Mouse (Mus musculus): ENCODE data around the gene Golga4.

The Golga4 gene

GRCm38 (mm10) chr9:118506020-118506403 is at the start of gene Golga4:
Gene Golga4, plus strand, starts transcription at chr9:118506267.
- DNase-seq (ENCODE audit: low spot score in 2 of 2) = peak; percentile 87 to 92

- no peak for DNase-seq (ENCODE audit: low spot score in 2 of 2)
These were observed 49.7 kb upstream of the Golga4 start for GRCm38 (mm10) chr9:118456405-118456804.

- no peak for DNase-seq (ENCODE audit: low spot score in 2 of 2)
These were observed 48.0 kb upstream of the Golga4 start for GRCm38 (mm10) chr9:118458039-118458438.

- no peak for DNase-seq (ENCODE audit: low spot score in 2 of 2)
These were observed 42.0 kb upstream of the Golga4 start for GRCm38 (mm10) chr9:118464031-118464430.

GRCm38 (mm10) chr9:118468301-118468700 is 37.8 kb upstream of the Golga4 start:
- DNase-seq (ENCODE audit: low spot score in 2 of 2) = no peak

- DNase-seq (ENCODE audit: low spot score in 2 of 2) = no peak
These were observed 36.8 kb upstream of the Golga4 start for GRCm38 (mm10) chr9:118469272-118469671.

- no peak for DNase-seq (ENCODE audit: low spot score in 2 of 2)
These were observed 34.8 kb upstream of the Golga4 start for GRCm38 (mm10) chr9:118471296-118471695.

GRCm38 (mm10) chr9:118476211-118476765 is 29.8 kb upstream of the Golga4 start:
- peak in 1 of 2 experiments; percentile 51 for DNase-seq (ENCODE audit: low spot score in 2 of 2)

- peak in 1 of 2 experiments; percentile 37 for DNase-seq (ENCODE audit: low spot score in 2 of 2)
These were observed 29.2 kb upstream of the Golga4 start for GRCm38 (mm10) chr9:118476766-118477271.

- DNase-seq (ENCODE audit: low spot score in 2 of 2) = no peak
These were observed 28.7 kb upstream of the Golga4 start for GRCm38 (mm10) chr9:118477281-118477931.

- peak in 1 of 2 experiments; percentile 33 for DNase-seq (ENCODE audit: low spot score in 2 of 2)
These were observed 28.1 kb upstream of the Golga4 start, which contains the start of gene Eomes for GRCm38 (mm10) chr9:118477961-118478360. Gene Eomes, plus strand, starts transcription at chr9:118478212.

GRCm38 (mm10) chr9:118478458-118478838 is 27.6 kb upstream of the Golga4 start:
- peak in 1 of 2 experiments; percentile 38 for DNase-seq (ENCODE audit: low spot score in 2 of 2)

- DNase-seq (ENCODE audit: low spot score in 2 of 2) = peak in 1 of 2 experiments; percentile 57
These were observed 27.1 kb upstream of the Golga4 start for GRCm38 (mm10) chr9:118478839-118479507.

GRCm38 (mm10) chr9:118479508-118480291 is 26.4 kb upstream of the Golga4 start:
- no peak for DNase-seq (ENCODE audit: low spot score in 2 of 2)

- no peak for DNase-seq (ENCODE audit: low spot score in 2 of 2)
These were observed 25.8 kb upstream of the Golga4 start for GRCm38 (mm10) chr9:118480292-118480690.

- no peak for DNase-seq (ENCODE audit: low spot score in 2 of 2)
These were observed 23.9 kb upstream of the Golga4 start for GRCm38 (mm10) chr9:118482210-118482609.

GRCm38 (mm10) chr9:118486361-118487095 is 19.5 kb upstream of the Golga4 start:
- DNase-seq (ENCODE audit: low spot score in 2 of 2) = no peak

GRCm38 (mm10) chr9:118487096-118487395 is 19.0 kb upstream of the Golga4 start:
- DNase-seq (ENCODE audit: low spot score in 2 of 2) = no peak

- DNase-seq (ENCODE audit: low spot score in 2 of 2) = no peak
These were observed 18.4 kb upstream of the Golga4 start for GRCm38 (mm10) chr9:118487636-118488035.

- DNase-seq (ENCODE audit: low spot score in 2 of 2) = peak in 1 of 2 experiments; percentile 66
These were observed 17.8 kb upstream of the Golga4 start for GRCm38 (mm10) chr9:118488138-118488895.
